Mouse (Mus musculus) forebrain, embryonic 15.5 days (tissue): ENCODE measurements at regions not wholly inside any gene's neighbourhood (a gene's known extent, or its start where the extent isn't known, plus 50 kb on each side); places are given as distances from the start of the nearest gene placed in this dataset.

Source experiments
- ATAC-seq: fragments of 200-750 bp; cut with Nextera tagmentation; replicated peaks from 2 replicates; pipeline ENCODE4 v1.8.0; 2017; ENCODE audit warnings: mild to moderate bottlenecking, moderate TSS enrichment, moderate library complexity
- H3K27ac ChIP-seq: fragments of 300-500 bp; sonication (generic); replicated peaks from 2 replicates; pipeline ENCODE4 v1.5.1; 2015; ENCODE audit warnings: mild to moderate bottlenecking, inconsistent platforms
- H3K27me3 ChIP-seq: fragments of 300-500 bp; sonication (generic); 2 replicates; pipeline ENCODE4 v1.6.1; 2015; ENCODE audit warnings: inconsistent platforms
- H3K36me3 ChIP-seq: fragments of 300-500 bp; sonication (generic); 2 replicates; pipeline ENCODE4 v1.6.1; 2015; ENCODE audit warnings: mild to moderate bottlenecking, inconsistent platforms
- H3K4me1 ChIP-seq: fragments of 300-500 bp; sonication (generic); 2 replicates; pipeline ENCODE4 v1.6.1; 2015; ENCODE audit warnings: inconsistent platforms
- H3K4me2 ChIP-seq: fragments of 300-500 bp; sonication (generic); replicated peaks from 2 replicates; pipeline ENCODE4 v1.6.1; 2015; ENCODE audit warnings: mild to moderate bottlenecking, inconsistent platforms
- H3K4me3 ChIP-seq: fragments of 300-500 bp; sonication (generic); 2 replicates; pipeline ENCODE4 v1.5.1; 2015; ENCODE audit warnings: mild to moderate bottlenecking, inconsistent platforms
- H3K9ac ChIP-seq: fragments of 300-500 bp; sonication (generic); replicated peaks from 2 replicates; pipeline ENCODE4 v1.6.1; 2015; ENCODE audit warnings: mild to moderate bottlenecking, inconsistent platforms
- H3K9me3 ChIP-seq: fragments of 300-500 bp; sonication (generic); 2 replicates; pipeline ENCODE4 v1.6.1; 2016; ENCODE audit warnings: inconsistent platforms
- WGBS: fragments of 180-500 bp; shearing (Covaris S2); methylation state at CpG from one replicate; pipeline ENCODE4 v1.1.7; 2015; ENCODE audit warnings: mixed read lengths; 5-methylcytosine and 5-hydroxymethylcytosine counted together

GRCm38 (mm10) chr15:94219907-94220306, 245.3 kb downstream of the Adamts20 start:
- no peaks in the 10 kb centered on the region for H3K36me3 ChIP-seq
- H3K4me1 ChIP-seq = peaks cover 11% of the 10 kb centered on the region; the same call in 1 of the 2 replicates
- H3K4me2 ChIP-seq = no peak overlapping the region
- no peak for ATAC-seq
- no peak overlapping the region for H3K9ac ChIP-seq
- no peak overlapping the region for H3K4me3 ChIP-seq
- 0 out of 2 replicates have a peak overlapping the region, but pooled peaks have one; percentile 23 for H3K27ac ChIP-seq
- H3K9me3 ChIP-seq = no peaks in the 10 kb centered on the region
- H3K27me3 ChIP-seq = no peaks in the 10 kb centered on the region
- WGBS = 61% methylated on average over 5 of the region's 5 CpGs

DNA sequence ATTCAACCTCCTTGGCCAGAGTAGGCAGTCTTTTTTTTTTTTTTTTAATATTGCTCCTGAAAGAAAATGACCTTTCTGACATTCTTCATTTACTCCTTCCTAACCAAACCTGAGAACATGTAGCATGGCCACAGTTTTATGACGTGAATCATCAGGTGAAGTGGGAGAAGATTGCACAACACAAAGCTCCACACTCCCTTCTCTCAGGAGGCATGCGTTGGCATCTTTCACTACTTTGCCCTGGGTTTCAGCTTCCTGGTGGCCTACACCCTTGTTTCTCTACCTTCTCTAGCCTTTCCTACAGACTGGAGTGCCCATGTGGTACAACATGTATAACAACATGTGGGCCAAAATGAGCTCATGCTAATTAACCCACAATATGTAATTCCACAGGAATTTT, 248.5 kb downstream of the Adamts20 start:
- H3K9me3 ChIP-seq = no peaks in the 10 kb centered on the region
- no peak overlapping the region for H3K4me3 ChIP-seq
- H3K27ac ChIP-seq = no peak overlapping the region
- peaks cover 11% of the 10 kb centered on the region; the same call in 1 of the 2 replicates for H3K4me1 ChIP-seq
- 97% methylated on average over 2 of the region's 2 CpGs for WGBS
- H3K36me3 ChIP-seq = no peaks in the 10 kb centered on the region
- no peak overlapping the region for H3K9ac ChIP-seq
- no peak for ATAC-seq
- H3K4me2 ChIP-seq = no peak overlapping the region
- H3K27me3 ChIP-seq = no peaks in the 10 kb centered on the region

GRCm38 (mm10) chr15:94214440-94214839, 250.8 kb downstream of the Adamts20 start:
- WGBS = 71% methylated on average over 9 of the region's 9 CpGs
- H3K36me3 ChIP-seq = no peaks in the 10 kb centered on the region
- ATAC-seq = no peak
- no peaks in the 10 kb centered on the region for H3K4me1 ChIP-seq
- no peak overlapping the region for H3K4me3 ChIP-seq
- H3K27ac ChIP-seq = no peak overlapping the region
- H3K9ac ChIP-seq = no peak overlapping the region
- H3K9me3 ChIP-seq = no peaks in the 10 kb centered on the region
- no peaks in the 10 kb centered on the region for H3K27me3 ChIP-seq
- no peak overlapping the region for H3K4me2 ChIP-seq

- 38% methylated on average over 4 of the region's 4 CpGs for WGBS
- Histone ChIP-seq H3K4me2 (no peak overlapping the region), H3K27ac (no peak overlapping the region), H3K9ac (no peak overlapping the region), H3K4me1 (no peaks in the 10 kb centered on the region), H3K36me3 (no peaks in the 10 kb centered on the region), H3K9me3 (no peaks in the 10 kb centered on the region), H3K4me3 (no peak overlapping the region), H3K27me3 (no peaks in the 10 kb centered on the region)
- no peak for ATAC-seq
Observed at GRCm38 (mm10) chr15:94213393-94213792, 251.8 kb downstream of the Adamts20 start.

- no peaks in the 10 kb centered on the region for H3K4me1 ChIP-seq
- H3K9ac ChIP-seq = no peak overlapping the region
- H3K36me3 ChIP-seq = no peaks in the 10 kb centered on the region
- 36% methylated on average over 1 of the region's 1 CpGs for WGBS
- no peaks in the 10 kb centered on the region for H3K9me3 ChIP-seq
- H3K27ac ChIP-seq = no peak overlapping the region
- H3K4me3 ChIP-seq = no peak overlapping the region
- ATAC-seq = no peak
- no peak overlapping the region for H3K4me2 ChIP-seq
- H3K27me3 ChIP-seq = no peaks in the 10 kb centered on the region
Observed at GRCm38 (mm10) chr15:94208476-94208875, 256.7 kb downstream of the Adamts20 start.

DNA sequence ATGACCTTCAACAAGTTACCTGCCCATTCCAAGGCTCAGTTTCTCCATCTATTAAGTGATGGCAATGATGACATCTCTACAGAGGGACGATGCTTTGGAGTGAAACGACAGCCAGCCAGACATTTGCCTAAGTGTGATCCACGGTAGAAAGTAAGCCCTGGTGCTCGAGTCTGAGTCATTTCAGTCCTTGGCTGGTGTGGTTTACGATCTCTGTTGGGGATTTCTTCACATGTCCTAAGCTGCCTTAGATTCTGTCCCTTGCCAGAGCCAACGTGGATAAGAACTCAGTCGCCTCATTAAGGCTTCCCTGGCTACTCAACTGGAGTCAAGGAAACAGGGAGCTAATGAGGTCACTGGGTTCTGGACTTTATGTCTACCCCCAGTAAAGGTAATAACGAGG, 258.8 kb downstream of the Adamts20 start:
- H3K9ac ChIP-seq = no peak overlapping the region
- no peaks in the 10 kb centered on the region for H3K36me3 ChIP-seq
- H3K4me3 ChIP-seq = no peak overlapping the region
- H3K27ac ChIP-seq = no peak overlapping the region
- no peaks in the 10 kb centered on the region for H3K4me1 ChIP-seq
- ATAC-seq = no peak
- H3K27me3 ChIP-seq = no peaks in the 10 kb centered on the region
- H3K9me3 ChIP-seq = no peaks in the 10 kb centered on the region
- 74% methylated on average over 8 of the region's 8 CpGs for WGBS
- no peak overlapping the region for H3K4me2 ChIP-seq

DNA sequence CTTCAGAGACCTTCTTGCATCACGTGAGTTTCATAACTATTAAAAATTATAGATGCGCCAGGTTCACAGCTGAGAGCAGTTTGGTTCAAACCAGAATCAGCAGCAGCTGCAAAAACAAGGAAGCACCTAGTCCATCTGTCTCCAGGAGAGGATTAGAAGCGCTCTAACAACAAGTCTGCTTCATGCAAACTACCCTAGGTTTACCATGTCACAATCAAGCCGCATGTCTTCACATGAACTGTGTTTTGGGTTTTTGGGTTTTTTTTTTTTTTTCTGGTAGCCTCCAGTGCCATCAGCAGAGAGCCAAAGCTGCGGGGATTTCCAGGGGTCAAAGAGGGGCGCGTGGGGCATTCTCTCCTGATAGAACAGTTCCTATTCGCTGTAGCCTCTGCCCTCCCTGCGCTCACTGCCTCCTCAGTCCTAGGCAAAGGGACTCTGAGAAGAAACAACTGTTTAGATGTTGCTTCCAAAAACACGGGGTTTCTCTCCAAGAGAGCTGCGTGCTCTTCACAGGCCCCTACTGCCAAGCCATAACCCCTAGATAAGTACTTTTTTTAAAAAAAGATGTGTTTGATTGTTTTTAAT, 259.8 kb downstream of the Adamts20 start:
- H3K4me3 ChIP-seq = no peak overlapping the region
- H3K27me3 ChIP-seq = no peaks in the 10 kb centered on the region
- no peaks in the 10 kb centered on the region for H3K9me3 ChIP-seq
- no peak overlapping the region for H3K9ac ChIP-seq
- no peaks in the 10 kb centered on the region for H3K36me3 ChIP-seq
- H3K4me1 ChIP-seq = no peaks in the 10 kb centered on the region
- ATAC-seq = no peak
- no peak overlapping the region for H3K4me2 ChIP-seq
- H3K27ac ChIP-seq = no peak overlapping the region
- WGBS = 77% methylated on average over 11 of the region's 11 CpGs

- peaks cover 7% of the 10 kb centered on the region for H3K4me1 ChIP-seq
- H3K4me3 ChIP-seq = no peak overlapping the region
- no peaks in the 10 kb centered on the region for H3K9me3 ChIP-seq
- H3K4me2 ChIP-seq = no peak overlapping the region
- no peak overlapping the region for H3K27ac ChIP-seq
- no peak overlapping the region for H3K9ac ChIP-seq
- no peaks in the 10 kb centered on the region for H3K36me3 ChIP-seq
- H3K27me3 ChIP-seq = no peaks in the 10 kb centered on the region
- peak; percentile 55; the same call in 1 of the 2 replicates for ATAC-seq
- WGBS = 20% methylated on average over 7 of the region's 7 CpGs
Observed at GRCm38 (mm10) chr15:94190081-94190488, 275.1 kb downstream of the Adamts20 start.

DNA sequence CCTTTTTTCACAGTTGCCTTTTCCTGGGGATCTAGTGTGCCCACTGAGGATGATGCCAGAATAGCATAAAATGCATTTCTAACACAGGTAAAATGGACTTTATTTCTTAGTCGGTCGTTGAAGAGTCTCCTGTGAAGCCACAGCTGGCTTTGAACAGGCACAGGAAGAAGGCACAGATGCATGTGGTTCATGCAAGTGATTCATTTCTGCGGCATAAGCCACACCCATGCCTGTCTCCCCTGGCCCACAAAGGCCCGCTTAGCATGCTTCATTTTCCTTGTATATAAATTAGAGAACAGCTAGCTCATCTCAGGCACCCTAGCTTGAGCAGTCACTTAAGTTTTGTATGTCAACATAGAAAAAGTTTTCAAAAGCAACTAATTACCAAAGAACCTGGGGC, 277.6 kb downstream of the Adamts20 start:
- Histone ChIP-seq H3K4me1 (peaks cover 7% of the 10 kb centered on the region), H3K27me3 (no peaks in the 10 kb centered on the region), H3K9me3 (no peaks in the 10 kb centered on the region), H3K36me3 (no peaks in the 10 kb centered on the region), H3K4me3 (no peak overlapping the region), H3K27ac (no peak overlapping the region), H3K4me2 (no peak overlapping the region), H3K9ac (no peak overlapping the region)
- ATAC-seq = no peak
- WGBS = 71% methylated on average over 4 of the region's 4 CpGs

- no peak overlapping the region for H3K27ac ChIP-seq
- 93% methylated on average over 6 of the region's 6 CpGs for WGBS
- no peak overlapping the region for H3K9ac ChIP-seq
- H3K4me2 ChIP-seq = no peak overlapping the region
- no peaks in the 10 kb centered on the region for H3K27me3 ChIP-seq
- no peaks in the 10 kb centered on the region for H3K9me3 ChIP-seq
- H3K4me1 ChIP-seq = no peaks in the 10 kb centered on the region
- no peaks in the 10 kb centered on the region for H3K36me3 ChIP-seq
- no peak overlapping the region for H3K4me3 ChIP-seq
- no peak for ATAC-seq
Observed at GRCm38 (mm10) chr15:94183663-94184375, 281.4 kb downstream of the Adamts20 start.

DNA sequence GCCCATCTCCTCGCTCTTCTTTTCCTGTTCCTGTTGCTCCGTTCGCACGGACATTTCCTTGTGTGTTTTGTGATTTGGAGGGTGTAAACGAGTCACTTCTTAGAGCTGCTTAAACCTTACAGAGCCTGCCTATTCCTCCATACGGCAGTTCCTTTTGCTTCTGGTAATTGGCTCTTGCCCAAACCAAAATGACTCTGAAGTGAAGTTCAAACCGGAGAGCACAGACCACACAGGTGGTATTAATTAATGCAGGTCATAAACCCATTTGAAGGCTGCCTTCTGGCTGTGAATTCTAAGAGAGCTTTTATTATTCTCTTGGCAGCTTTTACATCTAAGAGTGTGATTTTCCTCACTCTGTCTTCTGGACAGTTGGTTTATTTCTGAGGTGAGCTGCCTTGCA, 291.1 kb downstream of the Adamts20 start:
- H3K4me2 ChIP-seq = no peak overlapping the region
- no peaks in the 10 kb centered on the region for H3K9me3 ChIP-seq
- no peak overlapping the region for H3K9ac ChIP-seq
- no peaks in the 10 kb centered on the region for H3K4me1 ChIP-seq
- H3K4me3 ChIP-seq = no peak overlapping the region
- H3K36me3 ChIP-seq = no peaks in the 10 kb centered on the region
- H3K27me3 ChIP-seq = no peaks in the 10 kb centered on the region
- ATAC-seq = no peak
- WGBS = 63% methylated on average over 7 of the region's 7 CpGs
- no peak overlapping the region for H3K27ac ChIP-seq

DNA sequence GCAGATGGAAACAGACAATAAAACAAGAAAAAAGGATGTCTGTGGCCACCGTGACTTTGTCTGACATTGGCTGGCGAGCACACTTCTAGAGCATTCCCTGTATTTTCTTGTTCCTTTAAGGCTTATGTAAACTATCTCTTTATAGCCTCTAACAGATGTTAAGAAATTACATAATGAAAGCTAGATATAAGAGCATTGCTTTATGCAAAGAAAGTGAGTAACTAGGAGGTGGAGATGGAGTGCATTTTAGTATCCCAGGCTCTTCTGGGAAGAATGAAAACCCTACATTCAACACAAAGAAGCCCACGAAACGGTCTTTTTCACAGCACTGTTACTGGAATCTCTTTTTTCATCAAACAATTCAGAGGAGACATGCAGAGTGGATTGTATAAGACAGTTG, 304.4 kb downstream of the Adamts20 start:
- H3K36me3 ChIP-seq = no peaks in the 10 kb centered on the region
- H3K9ac ChIP-seq = no peak overlapping the region
- no peak overlapping the region for H3K27ac ChIP-seq
- no peak overlapping the region for H3K4me2 ChIP-seq
- no peak for ATAC-seq
- no peaks in the 10 kb centered on the region for H3K27me3 ChIP-seq
- no peaks in the 10 kb centered on the region for H3K4me1 ChIP-seq
- H3K4me3 ChIP-seq = no peak overlapping the region
- 86% methylated on average over 4 of the region's 4 CpGs for WGBS
- H3K9me3 ChIP-seq = no peaks in the 10 kb centered on the region

DNA sequence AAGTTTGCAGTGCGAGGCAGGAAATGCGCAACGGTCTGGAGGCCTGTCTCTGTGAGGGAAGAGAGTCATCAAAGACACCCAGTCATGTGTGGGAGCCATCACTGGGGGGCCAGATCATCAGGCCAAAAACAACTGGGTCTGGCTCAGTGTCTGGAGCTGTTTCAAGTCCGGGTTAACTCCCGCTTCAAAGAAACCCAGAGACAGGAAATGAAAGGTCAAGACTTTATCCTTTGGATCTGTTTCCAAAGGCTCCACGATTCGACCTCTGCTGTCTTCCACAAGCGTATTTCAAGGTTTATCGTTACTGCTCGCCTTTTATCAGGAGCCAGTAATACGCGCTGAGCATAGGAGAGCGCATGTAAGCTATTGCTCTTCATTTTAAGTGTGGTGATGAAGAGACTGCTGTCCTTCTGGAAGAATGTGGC, 325.7 kb downstream of the Adamts20 start:
- H3K4me2 ChIP-seq = no peak overlapping the region
- no peak overlapping the region for H3K27ac ChIP-seq
- H3K9me3 ChIP-seq = no peaks in the 10 kb centered on the region
- no peaks in the 10 kb centered on the region for H3K27me3 ChIP-seq
- no peaks in the 10 kb centered on the region for H3K36me3 ChIP-seq
- no peak for ATAC-seq
- no peak overlapping the region for H3K4me3 ChIP-seq
- H3K9ac ChIP-seq = no peak overlapping the region
- 76% methylated on average over 13 of the region's 13 CpGs for WGBS
- H3K4me1 ChIP-seq = peaks cover 3% of the 10 kb centered on the region; the same call in 1 of the 2 replicates
